Mouse (Mus musculus): ENCODE results near the gene Cwc25.

GRCm38 (mm10) chr11:97782564-97782895, 16.2 kb upstream of the Cwc25 start:
- TF ChIP-seq CTCF (IDR thresholded peaks at IDR 0.05; ENCODE audit: extremely low read depth, insufficient read depth, insufficient read length, insufficient replicate concordance), result no peak
- no peak; the same call in 1 of the 2 replicates for TF ChIP-seq POLR2A (IDR thresholded peaks at IDR 0.05; ENCODE audit: low read depth, low read length)
